Mouse (Mus musculus): ENCODE results near the gene Uqcrq.

DNA sequence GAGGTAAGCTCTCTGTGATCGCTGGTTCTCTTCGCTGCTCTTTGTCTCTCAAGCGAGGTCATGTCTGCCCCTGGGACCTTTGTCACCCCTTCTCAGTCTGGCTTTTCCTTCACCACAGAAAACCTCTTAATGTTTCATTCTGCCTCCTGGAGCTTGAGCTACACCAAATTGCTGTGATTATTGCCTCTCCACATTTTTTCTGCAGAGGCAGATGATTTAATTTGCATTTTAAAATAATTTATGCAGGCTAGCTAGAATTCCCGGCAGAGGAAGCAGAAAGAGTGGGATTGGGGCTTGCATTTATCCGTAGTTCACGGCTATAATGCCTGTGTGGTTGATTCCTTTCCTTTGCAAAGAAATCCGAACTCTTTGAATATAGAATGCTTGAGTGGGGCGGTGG, 45.0 kb upstream of the Uqcrq start:
- TF ChIP-seq MAFK (IDR thresholded peaks at IDR 0.05; ENCODE audit: insufficient read depth, low read depth, low read length) (no peak), ZC3H11A (IDR thresholded peaks at IDR 0.05; ENCODE audit: borderline replicate concordance, low read depth, low read length) (no peak), HCFC1 (IDR thresholded peaks at IDR 0.05; ENCODE audit: borderline replicate concordance, insufficient read depth, low read length) (no peak), ZNF384 (IDR thresholded peaks at IDR 0.05; ENCODE audit: low read depth, low read length) (no peak), CHD2 (IDR thresholded peaks at IDR 0.05; ENCODE audit: low read depth, low read length) (no peak)

Data from ES-E14 (cell line).